Mouse (Mus musculus) heart, embryonic 16.5 days (tissue): ENCODE data around the gene Map3k15. TPM values are rescaled to one million over a fixed set of nuclear protein-coding genes. Genes with fewer than 3 reads are reported as not detected.

Experiments
- polyA plus RNA-seq: library from polyadenylated mRNA; unstranded; fragments of >200 nt; fragmentation: Nextera tagmentation; extraction: Ambion mirVana; gene quantifications from 2 replicates; pipeline ENCODE4 v1.2.1, GENCODE M21; 2015

Gene Map3k15
- polyA plus RNA-seq, 1 experiment from 2014 or later, result 0.26 TPM

Other genes starting within 250 kb of the Map3k15 start
- gene Pdha1, start 150.0 kb downstream of the Map3k15 start, polyA plus RNA-seq, result 362 and 383 TPM in 2 replicates